Mouse (Mus musculus) sigmoid colon, adult 10 weeks (tissue): ENCODE data around the gene Gm6614. TPM values are rescaled to one million over a fixed set of nuclear protein-coding genes. Genes with fewer than 3 reads are reported as not detected.

Experiments used
- polyA plus RNA-seq: library from polyadenylated mRNA; stranded (reverse); fragments of 350-450 nt; fragmentation: Illumina TruSeq; extraction: RNeasy Lipid Tissue Mini Kit (QIAGEN cat#74804); gene quantifications from one replicate; pipeline ENCODE4 v1.2.3, GENCODE M21; 2014; ENCODE audit warnings: low read depth, low replicate concordance

Gene Gm6614
- not detected for polyA plus RNA-seq

GRCm38 (mm10) chr6:142011364-142011955 lies at the start of gene Gm6614:
Gene Gm6614, minus strand, starts transcription at chr6:142011414.

GRCm38 (mm10) chr6:141946862-141947261 lies 64.4 kb downstream of the Gm6614 start, which contains the start of gene Slco1a1:
Gene Slco1a1, minus strand, starts transcription at chr6:141946962.

Other genes starting within 250 kb of the Gm6614 start
- not detected for gene Gm5724, start 237.6 kb downstream of the Gm6614 start, polyA plus RNA-seq
- not detected for gene Slco1a4, start 155.2 kb downstream of the Gm6614 start, polyA plus RNA-seq
- gene Slco1a1, start 64.5 kb downstream of the Gm6614 start, polyA plus RNA-seq, result not detected
- not detected for gene Slco1a6, start 197.1 kb upstream of the Gm6614 start, polyA plus RNA-seq